Mouse (Mus musculus): ENCODE results near the gene Cadm4. TPM values are rescaled to one million over a fixed set of nuclear protein-coding genes. Genes with fewer than 3 reads are reported as not detected.
"Not testable (repeated sequence)": the region's sequence is repeated elsewhere in the genome, so short reads cannot be mapped to it uniquely, and the experiment has no call there.

The Cadm4 gene
- polyA plus RNA-seq, 1 experiment from 2014 or later = 8.0 TPM

- Histone ChIP-seq H3K36me3 (no peaks in the 10 kb centered on the region), H3K9me3 (replicated peaks) (no peaks in the 10 kb centered on the region), H3K27ac (replicated peaks) (no peak overlapping the region), H3K27me3 (peaks cover 7% of the 10 kb centered on the region; the same call in 1 of the 2 replicates), H3K4me1 (peaks cover 20% of the 10 kb centered on the region), H3K4me2 (replicated peaks) (peak overlapping the region; percentile 94; the same call in 1 of the 2 replicates), H3K4me3 (replicated peaks) (no peak overlapping the region), H3K9ac (no peak overlapping the region)
- WGBS = 45% methylated on average over 18 of the region's 18 CpGs
- no peak for ATAC-seq (ENCODE audit: insufficient number of reproducible peaks, low FRiP score, low TSS enrichment, low read depth)
Observed at GRCm38 (mm10) chr7:24480121-24480941, 1.5 kb upstream of the Cadm4 start.

GRCm38 (mm10) chr7:24480986-24481473 is 793 bp upstream of the Cadm4 start:
- peak overlapping the region; percentile 67 for H3K4me3 ChIP-seq (replicated peaks)
- peaks cover 20% of the 10 kb centered on the region for H3K4me1 ChIP-seq
- no peaks in the 10 kb centered on the region for H3K9me3 ChIP-seq (replicated peaks)
- WGBS = 10% methylated on average over 14 of the region's 14 CpGs
- no peak for ATAC-seq (ENCODE audit: insufficient number of reproducible peaks, low FRiP score, low TSS enrichment, low read depth)
- H3K27me3 ChIP-seq = peaks cover 7% of the 10 kb centered on the region; the same call in 1 of the 2 replicates
- peak overlapping the region; percentile 94 for H3K4me2 ChIP-seq (replicated peaks)
- H3K36me3 ChIP-seq = no peaks in the 10 kb centered on the region
- H3K9ac ChIP-seq = peak overlapping the region; percentile 29
- no peak overlapping the region for H3K27ac ChIP-seq (replicated peaks)

DNA sequence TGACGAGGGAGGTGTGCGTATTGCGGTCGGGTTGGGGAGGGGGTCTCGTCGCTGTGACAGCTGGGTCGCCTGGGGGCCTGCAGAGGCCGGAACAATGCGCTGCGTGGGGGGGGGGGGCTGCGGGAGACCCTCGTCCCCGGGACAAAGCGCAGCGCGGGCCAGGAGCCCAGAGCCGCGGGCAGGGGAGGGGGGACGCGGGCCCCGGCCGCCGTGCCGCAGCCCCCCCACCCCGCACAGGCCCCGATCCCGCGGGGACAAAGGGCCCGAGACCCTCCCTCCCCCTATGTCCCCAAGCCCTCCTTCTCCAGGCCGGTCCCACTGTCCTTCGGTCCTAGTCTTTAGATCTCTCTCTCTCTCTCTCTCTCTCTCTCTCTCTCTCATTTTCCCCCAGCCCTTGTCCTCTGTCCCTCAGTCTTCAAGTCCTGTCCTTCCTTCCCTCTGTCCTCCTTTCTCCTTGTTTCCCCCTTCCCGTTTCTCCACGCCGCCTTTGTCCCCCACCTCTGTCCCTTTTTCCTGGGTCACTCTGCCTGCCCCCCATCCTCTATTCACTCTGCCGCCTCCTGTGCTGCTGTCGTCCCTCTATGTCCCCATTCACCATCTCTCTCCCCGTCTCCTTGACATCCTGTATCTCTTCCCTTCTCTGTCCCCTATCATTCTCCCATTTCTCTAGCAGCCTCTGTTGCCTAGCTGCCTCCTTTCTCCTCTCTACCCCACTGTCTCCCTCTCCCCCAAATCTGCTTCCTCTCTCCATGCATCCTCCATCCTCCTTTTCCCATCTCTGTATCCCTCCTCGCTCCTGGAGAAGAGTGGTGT is 591 bp downstream of the Cadm4 start:
- 3% methylated on average over 19 of the region's 38 CpGs for WGBS

DNA sequence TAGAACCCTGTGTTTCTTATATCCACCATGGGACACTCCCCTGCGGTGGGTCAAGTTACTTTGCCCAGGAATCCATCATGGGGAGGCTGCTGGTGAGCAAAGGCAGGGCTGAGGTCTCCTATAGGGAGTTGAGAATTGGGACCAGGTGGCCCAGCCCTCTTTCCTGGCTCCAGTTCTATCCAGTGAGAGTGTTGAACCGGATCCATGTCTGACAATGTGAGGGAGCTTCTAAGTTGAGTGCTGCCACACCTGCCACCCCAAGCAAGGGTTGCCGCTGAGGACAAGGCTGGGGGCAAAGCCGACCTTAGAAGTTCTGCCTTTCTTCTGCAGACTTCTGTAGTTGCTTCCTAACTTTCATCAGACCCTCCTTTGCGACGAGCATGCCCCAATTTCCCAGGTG is 1.5 kb downstream of the Cadm4 start:
- peak overlapping the region; percentile 94; the same call in 1 of the 2 replicates for H3K4me2 ChIP-seq (replicated peaks)
- not testable (repeated sequence) for H3K27me3 ChIP-seq

More for the DNA sequence above, 591 bp downstream of the Cadm4 start:
- no peaks in the 10 kb centered on the region for H3K36me3 ChIP-seq
- H3K4me2 ChIP-seq (replicated peaks) = peak overlapping the region; percentile 94
- H3K27me3 ChIP-seq = peaks cover 7% of the 10 kb centered on the region; the same call in 1 of the 2 replicates
- H3K4me1 ChIP-seq = peaks cover 20% of the 10 kb centered on the region
- ATAC-seq (ENCODE audit: insufficient number of reproducible peaks, low FRiP score, low TSS enrichment, low read depth) = no peak
- no peaks in the 10 kb centered on the region for H3K9me3 ChIP-seq (replicated peaks)
- no peak overlapping the region for H3K27ac ChIP-seq (replicated peaks)
- peak overlapping the region; percentile 26; the same call in 1 of the 2 replicates for H3K9ac ChIP-seq
- H3K4me3 ChIP-seq (replicated peaks) = peak overlapping the region; percentile 67

DNA sequence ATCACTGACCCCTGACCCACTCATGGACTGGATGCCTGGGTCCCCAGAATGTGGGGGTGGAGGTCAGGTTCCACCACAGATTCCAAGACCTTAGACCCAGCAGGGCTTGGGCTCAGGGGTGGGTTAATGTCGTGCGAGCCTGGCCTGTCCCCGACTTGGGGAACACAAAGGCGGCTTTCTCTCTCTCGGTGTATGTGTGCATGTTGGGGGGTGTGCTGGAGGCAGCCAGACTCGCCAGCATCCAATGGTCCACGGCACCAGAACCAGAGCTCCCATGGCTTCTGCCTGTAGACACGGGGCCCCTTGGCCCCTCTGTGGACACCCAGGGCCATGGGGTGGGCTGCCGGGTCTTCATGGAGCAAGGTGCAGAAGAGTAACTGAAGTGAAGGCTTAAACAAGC is 3.7 kb downstream of the Cadm4 start:
- no peak overlapping the region for H3K27ac ChIP-seq (replicated peaks)
- ATAC-seq (ENCODE audit: insufficient number of reproducible peaks, low FRiP score, low TSS enrichment, low read depth) = no peak
- 74% methylated on average over 9 of the region's 9 CpGs for WGBS

More for the DNA sequence above, 1.5 kb downstream of the Cadm4 start:
- H3K36me3 ChIP-seq; H3K9ac ChIP-seq; H3K4me3 ChIP-seq (replicated peaks); ATAC-seq (ENCODE audit: insufficient number of reproducible peaks, low FRiP score, low TSS enrichment, low read depth); H3K27ac ChIP-seq (replicated peaks); H3K9me3 ChIP-seq (replicated peaks): not testable (repeated sequence)
- H3K4me1 ChIP-seq = peaks cover 20% of the 10 kb centered on the region
- WGBS = 50% methylated on average over 6 of the region's 6 CpGs

DNA sequence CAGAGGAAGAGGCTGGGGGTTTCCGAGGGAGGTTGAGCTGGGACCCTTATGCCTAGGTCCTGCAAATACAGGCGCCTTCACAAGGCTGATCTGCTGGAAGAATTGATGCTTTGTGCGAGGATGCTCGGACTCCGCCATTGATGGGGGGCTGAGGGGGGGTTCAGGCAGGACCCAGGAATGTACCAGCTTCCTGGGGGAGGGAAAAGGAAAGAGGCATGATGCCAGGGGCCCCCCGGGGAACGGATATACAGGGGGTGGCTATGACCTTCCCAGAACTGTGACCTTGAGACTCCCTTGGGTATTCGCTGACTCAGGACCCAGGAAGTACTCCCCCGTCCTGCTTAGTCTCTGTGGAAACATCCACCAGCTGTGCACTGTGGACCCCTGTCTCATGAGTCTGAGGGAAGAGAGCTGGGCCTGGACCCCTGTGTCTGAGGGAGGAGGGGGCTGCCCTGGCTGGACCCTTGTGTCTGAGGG is 4.9 kb downstream of the Cadm4 start:
- Histone ChIP-seq H3K9ac (no peak overlapping the region), H3K36me3 (no peaks in the 10 kb centered on the region), H3K4me3 (replicated peaks) (no peak overlapping the region), H3K27me3 (peaks cover 4% of the 10 kb centered on the region; the same call in 1 of the 2 replicates), H3K9me3 (replicated peaks) (no peaks in the 10 kb centered on the region), H3K27ac (replicated peaks) (no peak overlapping the region), H3K4me1 (peaks cover 10% of the 10 kb centered on the region; the same call in 1 of the 2 replicates), H3K4me2 (replicated peaks) (no peak overlapping the region)
- WGBS = 55% methylated on average over 9 of the region's 9 CpGs
- no peak for ATAC-seq (ENCODE audit: insufficient number of reproducible peaks, low FRiP score, low TSS enrichment, low read depth)

More for the DNA sequence above, 3.7 kb downstream of the Cadm4 start:
- H3K4me2 ChIP-seq (replicated peaks) = no peak overlapping the region
- H3K4me1 ChIP-seq = peaks cover 20% of the 10 kb centered on the region
- no peak overlapping the region for H3K4me3 ChIP-seq (replicated peaks)
- H3K27me3 ChIP-seq = peaks cover 7% of the 10 kb centered on the region; the same call in 1 of the 2 replicates
- no peak overlapping the region for H3K9ac ChIP-seq
- H3K36me3 ChIP-seq = no peaks in the 10 kb centered on the region
- no peaks in the 10 kb centered on the region for H3K9me3 ChIP-seq (replicated peaks)

GRCm38 (mm10) chr7:24487403-24487802 is 5.6 kb downstream of the Cadm4 start:
- no peak overlapping the region for H3K4me3 ChIP-seq (replicated peaks)
- ATAC-seq (ENCODE audit: insufficient number of reproducible peaks, low FRiP score, low TSS enrichment, low read depth) = no peak
- H3K36me3 ChIP-seq = no peaks in the 10 kb centered on the region
- peaks cover 4% of the 10 kb centered on the region; the same call in 1 of the 2 replicates for H3K27me3 ChIP-seq
- no peak overlapping the region for H3K27ac ChIP-seq (replicated peaks)
- WGBS = 25% methylated on average over 3 of the region's 3 CpGs
- peaks cover 7% of the 10 kb centered on the region; the same call in 1 of the 2 replicates for H3K4me1 ChIP-seq
- H3K9ac ChIP-seq = no peak overlapping the region
- no peak overlapping the region for H3K4me2 ChIP-seq (replicated peaks)
- no peaks in the 10 kb centered on the region for H3K9me3 ChIP-seq (replicated peaks)

GRCm38 (mm10) chr7:24488303-24488702 is 6.5 kb downstream of the Cadm4 start:
- Histone ChIP-seq H3K27ac (replicated peaks) (no peak overlapping the region), H3K9ac (no peak overlapping the region), H3K36me3 (no peaks in the 10 kb centered on the region), H3K4me3 (replicated peaks) (no peak overlapping the region), H3K27me3 (peaks cover 4% of the 10 kb centered on the region; the same call in 1 of the 2 replicates), H3K4me2 (replicated peaks) (no peak overlapping the region), H3K9me3 (replicated peaks) (no peaks in the 10 kb centered on the region), H3K4me1 (no peaks in the 10 kb centered on the region)
- no peak for ATAC-seq (ENCODE audit: insufficient number of reproducible peaks, low FRiP score, low TSS enrichment, low read depth)
- WGBS = 85% methylated on average over 8 of the region's 8 CpGs

- Histone ChIP-seq H3K27me3 (peaks cover 29% of the 10 kb centered on the region), H3K4me1 (peaks cover 28% of the 10 kb centered on the region), H3K9ac (no peak overlapping the region), H3K4me3 (replicated peaks) (peak overlapping the region; percentile 36), H3K36me3 (no peaks in the 10 kb centered on the region), H3K4me2 (replicated peaks) (peak overlapping the region; percentile 64), H3K9me3 (replicated peaks) (no peaks in the 10 kb centered on the region), H3K27ac (replicated peaks) (no peak overlapping the region)
- ATAC-seq (ENCODE audit: insufficient number of reproducible peaks, low FRiP score, low TSS enrichment, low read depth) = no peak
- WGBS = 9% methylated on average over 43 of the region's 43 CpGs
Observed at GRCm38 (mm10) chr7:24499856-24500577, 18.2 kb downstream of the Cadm4 start.

- H3K4me1 ChIP-seq = peaks cover 37% of the 10 kb centered on the region
- no peak overlapping the region for H3K9ac ChIP-seq
- no peak for ATAC-seq (ENCODE audit: insufficient number of reproducible peaks, low FRiP score, low TSS enrichment, low read depth)
- H3K36me3 ChIP-seq = no peaks in the 10 kb centered on the region
- H3K9me3 ChIP-seq (replicated peaks) = no peaks in the 10 kb centered on the region
- WGBS = 35% methylated on average over 7 of the region's 7 CpGs
- H3K27ac ChIP-seq (replicated peaks) = no peak overlapping the region
- no peak overlapping the region for H3K4me2 ChIP-seq (replicated peaks)
- H3K27me3 ChIP-seq = peaks cover 29% of the 10 kb centered on the region
- 0 out of 2 replicates have a peak overlapping the region, but pooled peaks have one; percentile 36 for H3K4me3 ChIP-seq (replicated peaks)
Observed at GRCm38 (mm10) chr7:24500929-24501328, 19.1 kb downstream of the Cadm4 start.
